Comparison of ENCODE assay signal across 11 mouse cellular contexts in the genomic region with DNA sequence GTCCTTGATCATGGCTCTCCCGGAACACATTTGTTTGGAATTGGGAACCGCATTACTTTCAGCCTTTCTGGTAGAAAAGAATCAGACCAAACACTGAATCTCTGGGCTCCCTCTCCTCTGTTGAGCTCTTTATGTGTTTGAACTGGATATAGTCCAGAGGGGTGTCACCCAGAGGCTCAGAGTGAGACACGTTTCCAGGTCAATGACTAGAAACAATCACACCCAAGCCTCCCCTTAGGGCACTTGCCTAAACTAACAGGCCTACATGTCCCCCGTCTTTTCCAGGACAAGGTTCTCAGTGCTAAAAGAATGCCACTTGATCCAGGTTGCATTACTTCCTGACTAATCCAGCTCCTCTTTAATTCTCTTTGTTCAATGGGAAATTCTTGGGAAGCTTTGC. TPM values are rescaled to one million over a fixed set of nuclear protein-coding genes. Genes with fewer than 3 reads are reported as not detected.
DNase-seq lines count a peak whose midpoint lies in the region; ATAC-seq and TF ChIP-seq lines count a peak whose summit lies in the region.
"Had no signal": no experiment of that assay in that cellular context is flagged by ENCODE, and none has a peak within 500 bp of the region (broad histone marks: within the 10 kb centered on the region; RNA-seq: fewer than 3 reads in every experiment).

No protein-coding gene starts in this region.

- no peak overlapping the region for H3K4me2 ChIP-seq in kidney, postnatal 0 days (ENCODE audit: low read length)
- no peak overlapping the region for H3K4me2 ChIP-seq in kidney, embryonic 14.5 days (replicated peaks; ENCODE audit: low read depth, low read length)
- H3K4me2 ChIP-seq: liver, embryonic 13.5 days had no signal

- no peak overlapping the region for H3K9ac ChIP-seq in kidney, postnatal 0 days (ENCODE audit: low read depth, low read length)
- no peak overlapping the region for H3K9ac ChIP-seq in kidney, embryonic 14.5 days (ENCODE audit: low read depth, low read length)
- H3K9ac ChIP-seq: liver, embryonic 13.5 days had no signal

- H3K4me1 ChIP-seq in kidney, postnatal 0 days (replicated peaks; ENCODE audit: insufficient read depth, low read length): no peaks in the 10 kb centered on the region
- H3K4me1 ChIP-seq in kidney, embryonic 14.5 days (ENCODE audit: control insufficient read depth, insufficient read depth, low read length): no peaks in the 10 kb centered on the region
- H3K4me1 ChIP-seq: liver, embryonic 13.5 days had no signal

- no peak for ATAC-seq in kidney, postnatal 0 days (replicated peaks; ENCODE audit: low FRiP score, low read depth)
- ATAC-seq in kidney, embryonic 14.5 days (ENCODE audit: low FRiP score, low TSS enrichment): no peak

- no peaks in the 10 kb centered on the region for H3K36me3 ChIP-seq in kidney, postnatal 0 days (ENCODE audit: insufficient read depth, low read length)
- no peaks in the 10 kb centered on the region for H3K36me3 ChIP-seq in kidney, embryonic 14.5 days (ENCODE audit: control insufficient read depth, insufficient read depth, low read length)
- H3K36me3 ChIP-seq: liver, embryonic 13.5 days had no signal

- no peak for TF ChIP-seq CTCF in kidney, postnatal 0 days (IDR thresholded peaks at IDR 0.05; ENCODE audit: low read depth)

- no peaks in the 10 kb centered on the region for H3K9me3 ChIP-seq in kidney, postnatal 0 days (replicated peaks; ENCODE audit: low read length)
- no peaks in the 10 kb centered on the region for H3K9me3 ChIP-seq in kidney, embryonic 14.5 days (ENCODE audit: control insufficient read depth, low read length)
- H3K9me3 ChIP-seq: liver, embryonic 13.5 days had no signal

- H3K27ac ChIP-seq in kidney, postnatal 0 days: no peak overlapping the region
- H3K27ac ChIP-seq in kidney, embryonic 14.5 days (ENCODE audit: low read depth, low read length): no peak overlapping the region
- H3K27ac ChIP-seq: liver, embryonic 13.5 days had no signal

- no peak overlapping the region for H3K4me3 ChIP-seq in kidney, postnatal 0 days (replicated peaks; ENCODE audit: low read depth, low read length)
- H3K4me3 ChIP-seq in kidney, embryonic 14.5 days (ENCODE audit: low read length): no peak overlapping the region
- H3K4me3 ChIP-seq: liver, embryonic 13.5 days; myocyte had no signal

- H3K27me3 ChIP-seq in kidney, postnatal 0 days (ENCODE audit: insufficient read depth, low read length): no peaks in the 10 kb centered on the region
- no peaks in the 10 kb centered on the region for H3K27me3 ChIP-seq in kidney, embryonic 14.5 days (ENCODE audit: control insufficient read depth, insufficient read depth, low read length)
- H3K27me3 ChIP-seq: liver, embryonic 13.5 days had no signal

- DNase-seq in cerebellum, adult 11-12 months: peak; percentile 3
- DNase-seq in cerebellum, adult 18-20 months: no peak
- DNase-seq in kidney, postnatal 0 days (ENCODE audit: low spot score): peak; percentile 21
- peak; percentile 68 for DNase-seq in fat pad, adult 2 months (ENCODE audit: extremely low read depth, low read depth, low spot score)
- DNase-seq in lung, postnatal 14 days: peak; percentile 16
- DNase-seq in adrenal gland, postnatal 25 days: no peak
- DNase-seq in heart, postnatal 14 days: no peak
- DNase-seq: kidney, postnatal 25 days had no signal

- intact Hi-C loops in heart, postnatal 14 days (cut with DNase I): no loop called here

- WGBS in kidney, postnatal 0 days: 50% methylated on average over 4 of the region's 4 CpGs
- WGBS in kidney, embryonic 14.5 days: 66% methylated on average over 4 of the region's 4 CpGs

RNA-seq across cellular contexts. Expression of gene Slc15a2, which starts 13.9 kb away (rescaled TPM):
- polyA plus RNA-seq in kidney, postnatal 0 days (2015; fragmentation: Nextera tagmentation; extraction: Ambion mirVana): 44.5 and 56.0 TPM in 2 replicates
- polyA plus RNA-seq in kidney, embryonic 14.5 days (2014; fragmentation: Nextera tagmentation; extraction: Ambion mirVana): 5.5 and 12.3 TPM in 2 replicates
- 1.1 and 1.7 TPM in 2 replicates for total RNA-seq in adrenal gland, postnatal 25 days (2021)
- total RNA-seq in heart, postnatal 14 days (2021): 1 to 10 TPM; 3.6 to 4.0 TPM
- polyA plus RNA-seq: myocyte had no signal

RNA-seq across cellular contexts. Expression of gene Iqcb1, which starts 57.4 kb away (rescaled TPM):
- 21.8 and 24.2 TPM in 2 replicates for polyA plus RNA-seq in kidney, postnatal 0 days (2015; fragmentation: Nextera tagmentation; extraction: Ambion mirVana)
- polyA plus RNA-seq in kidney, embryonic 14.5 days (2014; fragmentation: Nextera tagmentation; extraction: Ambion mirVana): 40.0 and 45.5 TPM in 2 replicates
- total RNA-seq in adrenal gland, postnatal 25 days (2021): 18.6 and 19.5 TPM in 2 replicates
- total RNA-seq in heart, postnatal 14 days (2021): 10 to 100 TPM; 11.6 to 11.9 TPM

Comparison
In these comparisons a context has a peak if more than half of its experiments do, and no peak if none do; other contexts are left out.
1. DNase-seq: peak in cerebellum, adult 11-12 months (single experiment), kidney, postnatal 0 days (single experiment), fat pad, adult 2 months (single experiment) and lung, postnatal 14 days (single experiment); none in cerebellum, adult 18-20 months (0 of 2), adrenal gland, postnatal 25 days (single experiment) and heart, postnatal 14 days (0 of 2).